Mouse (Mus musculus) right cerebral cortex, postnatal 10 days (tissue): ENCODE measurements around the gene Cib1.
A peak's percentile ranks its signal among the peaks of the same experiment; 100 is the strongest.

Experiments used
- DNase-seq, 2 experiments: peaks; one replicate each; pipeline ENCODE4 v3.0.0; 2021; ENCODE audit warnings: low spot score in 2 of 2

The Cib1 gene

GRCm38 (mm10) chr7:80201888-80202540 lies 30.6 kb downstream of the Cib1 start:
- DNase-seq, result peak in 1 of 2 experiments; percentile 67

GRCm38 (mm10) chr7:80200963-80201539 lies 31.6 kb downstream of the Cib1 start:
- no peak for DNase-seq

GRCm38 (mm10) chr7:80200588-80200945 lies 32.0 kb downstream of the Cib1 start:
- no peak for DNase-seq

DNA sequence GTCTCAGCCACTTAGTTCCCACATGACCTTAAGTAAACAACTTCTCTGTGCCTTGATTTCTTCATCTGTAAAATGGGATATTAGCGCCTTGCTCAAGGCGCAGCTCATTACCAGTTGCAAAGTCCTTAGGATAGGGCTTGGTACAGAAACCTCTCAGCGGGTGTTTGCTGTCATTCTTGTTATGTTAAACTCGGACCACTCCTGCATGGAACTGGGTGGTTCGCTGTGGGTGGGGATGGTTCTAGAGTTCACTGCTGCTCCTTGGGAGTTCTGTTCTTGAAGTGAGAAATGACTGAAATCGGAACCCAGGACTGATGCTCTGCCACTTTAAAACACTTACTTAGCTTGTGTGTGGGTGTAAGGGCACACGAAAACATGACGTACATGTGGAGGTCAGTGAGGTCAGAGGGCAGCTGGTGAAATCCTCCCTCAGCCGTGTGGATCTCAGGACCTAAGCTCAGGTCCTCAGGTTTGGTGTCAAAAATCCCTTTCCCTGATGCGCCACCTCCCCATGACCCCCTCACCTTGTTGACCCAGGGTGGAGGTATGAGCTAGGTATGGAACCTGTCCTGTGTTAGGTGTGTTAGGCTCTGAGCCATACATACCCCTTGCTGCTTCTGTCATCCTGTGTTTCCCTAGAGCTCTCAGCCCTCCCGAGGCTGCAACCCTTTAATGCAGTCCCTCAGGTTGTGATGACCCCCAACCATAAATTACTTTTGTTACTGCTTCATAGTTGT lies 32.6 kb downstream of the Cib1 start:
- DNase-seq, result no peak

GRCm38 (mm10) chr7:80199286-80199685 lies 33.3 kb downstream of the Cib1 start:
- no peak for DNase-seq

GRCm38 (mm10) chr7:80198863-80199262 lies 33.8 kb downstream of the Cib1 start:
- DNase-seq, result no peak

DNA sequence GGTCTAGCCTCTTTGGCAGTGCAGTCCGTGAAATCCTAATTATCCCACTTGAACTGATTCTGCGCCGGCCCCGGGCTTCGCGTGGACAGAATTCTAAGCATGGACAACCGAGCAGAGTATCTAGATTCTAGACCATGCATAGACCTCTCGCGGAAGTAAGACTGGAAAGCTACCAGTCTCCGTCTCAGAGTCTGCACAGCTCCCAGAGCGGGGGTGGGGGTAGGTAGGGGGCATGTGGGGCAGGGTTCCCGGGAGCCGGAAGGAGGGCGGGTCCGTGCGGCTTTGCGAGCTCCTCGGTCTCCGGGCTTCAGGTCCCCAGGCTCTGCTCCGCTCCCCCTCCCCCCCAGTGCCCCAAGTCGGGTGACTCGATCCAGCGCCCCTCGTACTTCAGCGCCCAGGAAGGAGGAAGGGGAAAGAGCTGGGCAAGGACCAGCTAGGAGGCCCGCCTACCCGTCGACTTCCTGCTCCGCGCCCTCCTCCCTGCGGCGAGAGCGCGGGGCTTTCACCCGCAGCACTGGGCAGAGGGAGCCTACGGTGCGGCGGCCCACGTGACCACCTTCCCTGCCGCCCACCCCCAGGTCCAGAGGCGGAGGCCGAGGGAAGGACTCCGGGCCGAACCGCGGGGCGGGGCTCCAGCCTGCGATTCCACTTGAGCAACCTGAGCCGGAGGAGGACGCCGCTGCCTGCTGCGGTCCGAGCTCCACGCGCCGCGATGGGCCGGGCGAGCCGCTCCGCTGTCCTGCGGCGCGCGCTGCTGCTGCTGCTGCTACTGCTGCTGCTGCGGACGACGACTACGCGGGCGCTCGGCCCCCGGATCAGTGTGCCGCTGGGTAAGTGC lies 34.5 kb downstream of the Cib1 start:
- peak; percentile 84 to 89 for DNase-seq

DNA sequence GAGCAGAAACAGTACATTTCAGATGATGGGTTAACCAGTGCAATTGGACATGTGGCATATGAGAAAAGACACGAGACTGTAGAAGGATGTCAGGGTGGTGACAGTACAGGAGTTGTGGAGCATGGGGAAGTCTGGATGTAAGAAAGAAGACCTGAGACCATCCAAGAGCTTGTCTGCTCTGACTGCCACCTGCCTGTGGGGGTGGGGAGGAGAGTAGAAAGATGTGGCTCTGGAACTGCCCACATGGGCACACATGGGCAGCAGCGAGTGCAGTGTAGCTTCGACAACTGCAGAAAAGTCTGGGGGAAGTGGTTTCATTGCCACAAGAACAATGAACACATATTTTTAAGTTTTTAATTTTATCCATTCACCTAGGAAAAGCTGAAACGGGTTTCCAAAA lies 35.2 kb downstream of the Cib1 start:
- DNase-seq, result no peak

DNA sequence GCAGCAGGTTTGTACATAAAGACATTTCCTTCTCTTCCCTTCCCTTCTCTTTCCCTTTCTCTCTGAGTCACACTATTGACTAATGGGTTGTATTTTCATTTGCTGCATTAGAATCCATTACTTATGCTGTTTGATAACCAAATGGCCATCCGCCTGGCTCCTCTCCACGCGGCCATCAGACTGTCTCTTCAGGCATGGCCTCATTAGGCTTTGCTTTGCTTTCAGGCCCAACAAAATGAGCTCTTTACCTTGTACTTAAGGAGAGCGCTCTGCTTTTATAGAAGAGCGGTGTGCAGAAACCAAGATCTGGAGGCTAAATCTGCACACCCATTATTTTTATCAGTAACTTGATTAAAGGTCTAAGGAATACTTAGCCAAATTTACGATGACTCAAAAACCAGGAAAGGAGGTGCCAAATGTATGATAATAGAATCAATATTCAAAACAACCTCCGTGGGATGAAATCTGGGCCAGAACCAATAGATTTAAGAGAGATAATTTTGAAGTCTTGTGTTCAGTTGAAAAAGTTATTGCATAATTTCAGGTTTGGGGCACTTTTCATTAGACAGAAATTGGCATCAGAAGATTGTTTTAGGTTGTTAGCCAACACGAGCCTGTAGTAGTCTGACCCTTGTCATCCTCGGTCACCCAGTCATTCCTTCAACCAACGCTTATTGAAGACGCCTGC lies 36.9 kb downstream of the Cib1 start:
- peak in 1 of 2 experiments; percentile 27 for DNase-seq

DNA sequence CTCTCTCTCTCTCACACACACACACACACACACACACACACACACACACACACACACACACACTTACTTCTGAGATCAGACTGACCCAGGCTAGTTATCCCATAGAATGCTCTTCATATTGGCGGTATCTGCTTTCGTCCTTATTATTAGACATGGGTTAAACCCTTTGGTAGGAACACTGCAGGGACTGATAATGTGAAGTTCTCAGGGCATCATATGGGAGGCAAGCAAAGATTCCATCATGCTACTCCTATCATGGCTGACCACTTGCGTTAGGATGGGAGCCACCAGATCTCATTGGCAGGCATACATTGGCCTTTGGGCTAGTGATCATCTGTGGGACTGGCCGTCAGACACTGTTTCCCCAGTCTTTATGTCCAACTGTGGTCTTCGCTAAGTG lies 37.5 kb downstream of the Cib1 start:
- DNase-seq, result peak in 1 of 2 experiments; percentile 19

DNA sequence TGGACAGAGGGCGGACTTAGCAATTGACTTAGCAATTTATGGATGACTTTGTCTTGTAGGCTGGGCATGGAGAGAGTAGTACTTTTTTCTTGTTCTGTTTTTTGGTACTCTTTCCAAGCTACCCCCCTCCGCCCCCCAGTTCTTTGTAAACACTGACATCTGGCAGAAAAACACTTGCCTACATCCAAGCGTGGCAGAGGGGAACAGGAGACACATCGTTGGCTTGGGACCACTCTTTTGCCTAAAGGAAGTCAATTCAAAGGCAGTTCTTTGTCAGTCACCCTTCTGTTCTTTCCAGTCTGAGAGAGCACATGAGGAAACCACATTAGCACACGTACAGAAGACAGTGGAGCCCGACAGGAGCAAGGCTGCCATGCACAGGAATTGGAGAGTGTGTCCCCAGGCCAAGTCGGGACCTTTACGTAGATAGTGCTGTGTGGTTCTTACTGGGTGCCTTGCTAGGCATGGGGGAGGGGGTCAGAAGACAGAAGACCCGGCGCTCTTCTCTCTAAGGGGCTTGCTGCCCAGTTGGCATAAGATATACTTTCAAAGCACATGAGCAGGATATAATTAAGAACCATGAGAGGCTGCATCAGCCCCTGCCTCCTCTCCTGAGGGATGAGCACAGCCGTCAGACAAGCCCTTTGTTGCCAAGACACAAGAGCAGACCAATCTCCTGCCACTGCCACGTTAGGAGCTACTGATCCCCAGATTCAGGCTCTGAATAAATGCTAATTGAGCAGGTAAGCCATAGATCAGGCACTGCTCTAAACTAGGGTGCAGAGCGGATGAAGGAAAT lies 38.5 kb downstream of the Cib1 start:
- DNase-seq, result peak in 1 of 2 experiments; percentile 35

DNA sequence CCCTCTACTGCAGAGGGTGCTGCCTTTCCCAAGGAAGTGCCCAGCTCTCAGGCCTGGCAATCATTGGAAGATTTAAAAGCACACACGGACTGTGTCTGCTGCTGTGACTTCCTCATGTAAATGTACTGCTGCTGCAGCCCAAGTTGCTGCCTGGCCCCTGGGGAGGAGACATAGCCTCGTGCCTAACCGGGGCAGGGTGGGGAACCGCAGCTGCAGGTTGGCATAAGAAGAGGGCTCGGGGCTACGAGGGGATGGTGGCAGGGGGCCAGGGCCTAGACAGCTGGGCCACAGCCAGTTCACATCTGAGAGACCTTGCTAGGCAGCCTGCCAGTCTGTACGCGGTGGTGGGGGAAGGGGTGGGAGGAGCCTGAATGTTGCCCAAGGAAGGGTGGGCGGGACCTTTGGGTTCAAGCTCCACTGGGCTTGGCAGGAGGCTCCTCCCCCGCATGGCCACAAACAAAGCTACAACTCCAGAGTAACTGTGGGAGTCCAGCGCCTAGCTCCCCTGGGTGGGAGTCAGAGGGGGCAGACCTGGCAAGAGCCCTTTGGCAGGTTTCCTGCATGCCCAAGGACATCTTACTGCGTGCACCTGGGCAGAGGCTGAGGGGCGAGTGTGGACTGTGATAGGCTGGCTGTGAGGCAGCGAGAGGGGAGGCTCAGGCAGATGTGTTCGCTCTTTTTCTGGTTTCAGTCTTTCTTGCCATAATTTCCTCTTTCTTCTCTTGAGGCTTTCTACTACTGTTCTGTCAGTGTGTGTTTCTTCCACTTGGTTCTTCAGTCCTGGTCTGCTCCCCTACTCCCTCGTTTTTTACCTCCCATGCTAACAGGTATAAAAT lies 40.2 kb downstream of the Cib1 start:
- peak; percentile 90 for DNase-seq

DNA sequence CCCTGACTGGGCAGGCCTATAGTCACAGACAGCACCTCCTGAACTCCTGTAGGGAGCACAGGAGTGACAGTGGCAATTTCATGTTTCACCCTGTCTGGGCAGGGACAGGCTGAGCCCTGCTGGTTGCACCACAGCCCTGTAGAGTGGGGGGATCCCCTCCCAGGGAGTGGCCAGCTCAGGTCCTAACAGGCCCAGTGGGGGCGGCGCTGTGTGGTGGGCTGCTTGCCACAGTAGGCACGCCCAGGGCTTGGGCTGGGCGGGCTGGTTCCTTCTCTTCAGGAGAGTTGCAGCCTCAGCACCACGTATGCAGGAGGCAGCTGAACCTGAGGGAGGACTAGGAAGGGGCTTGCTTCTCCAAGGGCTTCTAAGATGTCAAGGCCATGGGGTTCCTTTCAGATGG lies 41.2 kb downstream of the Cib1 start:
- peak in 1 of 2 experiments; percentile 35 for DNase-seq

- DNase-seq, result peak in 1 of 2 experiments; percentile 20
These were observed 43.3 kb downstream of the Cib1 start for GRCm38 (mm10) chr7:80189147-80189933.

DNA sequence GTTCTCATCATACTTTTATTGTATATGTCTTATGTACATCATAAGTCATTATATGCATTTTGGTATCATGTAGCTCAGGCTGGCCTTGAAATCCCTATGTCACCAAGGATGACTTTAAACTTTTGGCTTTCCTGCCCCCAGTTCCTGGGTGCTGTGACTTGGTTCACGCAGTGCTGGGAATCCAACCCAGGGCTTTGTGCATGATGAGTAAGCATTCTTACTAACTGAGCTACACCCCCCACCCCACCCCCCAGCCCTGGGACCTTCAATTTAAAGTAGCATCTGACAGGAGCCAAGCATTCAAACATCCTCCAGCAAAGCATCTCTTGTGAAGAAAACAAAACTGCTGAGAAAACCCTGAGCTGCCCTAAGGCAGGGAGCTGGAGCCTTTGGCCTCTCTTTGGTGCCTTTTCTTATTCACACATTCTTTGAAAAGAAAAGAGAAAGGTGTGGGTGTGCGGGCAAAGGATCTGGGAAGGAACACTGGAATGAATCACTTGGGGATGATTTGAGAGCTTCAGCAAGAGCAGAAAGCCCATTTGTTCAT lies 44.0 kb downstream of the Cib1 start:
- DNase-seq, result no peak

DNA sequence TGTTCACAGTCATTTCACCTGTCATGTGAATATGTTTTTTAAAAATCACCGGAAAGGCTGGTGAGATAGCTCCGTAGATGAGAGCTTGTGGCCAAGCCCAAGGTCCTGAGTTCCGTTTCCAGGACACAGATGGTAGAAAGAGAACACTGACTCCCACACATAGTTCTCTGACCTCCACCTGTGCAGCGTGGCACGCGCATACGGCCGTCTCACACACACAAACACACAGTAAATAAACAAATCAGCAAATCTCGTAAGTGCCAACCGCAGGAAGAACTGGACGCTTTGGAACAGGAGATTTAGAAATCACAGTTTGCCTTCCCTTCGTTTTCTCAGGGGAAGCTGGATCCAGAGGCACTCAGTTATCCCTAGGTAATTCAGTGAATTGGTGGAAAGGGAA lies 45.1 kb downstream of the Cib1 start:
- no peak for DNase-seq

DNA sequence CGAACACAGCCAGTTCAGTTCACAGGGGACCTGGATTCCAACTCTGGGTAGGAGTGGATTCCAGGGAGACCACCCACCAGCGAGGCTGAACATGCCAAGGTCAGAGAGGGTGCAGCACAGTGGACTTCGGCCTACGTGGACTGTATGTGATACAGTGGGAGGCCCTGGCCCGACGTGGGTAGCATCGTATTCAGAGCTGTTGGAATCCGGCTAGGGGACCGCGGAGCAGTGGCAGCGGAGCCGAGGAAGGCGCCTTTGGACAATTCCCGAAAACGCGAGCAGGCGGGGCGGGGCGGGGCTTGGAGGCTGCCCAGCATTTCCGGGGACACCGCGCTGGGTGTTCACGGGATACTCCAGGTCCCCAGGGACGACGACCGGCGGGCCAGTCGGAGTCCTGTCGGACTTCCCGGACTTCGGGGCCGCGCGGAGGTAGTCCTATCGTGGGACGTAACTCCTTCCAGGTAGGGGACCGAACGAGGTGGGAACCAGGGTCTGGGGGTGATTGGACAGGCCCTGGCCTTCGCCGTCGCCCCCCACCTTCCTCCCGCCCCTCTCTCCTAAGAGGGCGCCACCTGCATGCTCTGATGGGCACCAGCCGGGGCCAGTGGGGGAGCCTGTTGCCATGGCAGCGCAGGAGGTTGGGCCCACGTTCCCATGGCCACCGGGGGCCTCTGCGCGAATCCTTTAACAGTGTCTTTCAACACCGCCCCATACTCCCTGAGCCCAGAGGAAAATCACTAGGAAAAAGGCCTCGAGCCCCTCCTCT lies 45.9 kb downstream of the Cib1 start, which contains the start of gene Sema4b:
Gene Sema4b (plus strand): TSS at position 311 of the 766 bp plus-strand sequence.
- peak; percentile 97 to 98 for DNase-seq

DNA sequence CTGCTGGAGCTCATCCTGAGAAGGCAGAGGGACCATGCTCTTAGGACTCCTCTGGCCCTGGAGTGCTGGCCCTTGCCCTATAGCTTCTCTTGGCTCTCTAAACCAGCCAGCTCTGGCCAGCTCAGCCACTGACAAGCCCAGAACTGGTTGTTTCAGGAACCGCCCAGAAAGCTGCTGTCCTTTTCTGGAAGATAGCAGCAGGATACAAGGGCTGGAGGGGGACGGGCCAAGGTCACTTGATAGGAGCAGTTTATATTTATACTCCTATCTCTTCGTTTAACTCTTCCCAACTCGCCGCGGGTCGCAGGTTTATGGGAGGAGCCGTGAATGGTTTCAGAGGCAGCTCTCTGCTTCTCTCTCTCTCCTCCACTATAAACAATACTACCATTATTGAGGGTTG lies 46.6 kb downstream of the Cib1 start:
- DNase-seq, result no peak
